Mouse (Mus musculus) cerebellum, adult 2 months (tissue): ENCODE results near the gene Nkain4. TPM values are rescaled to one million over a fixed set of nuclear protein-coding genes. Genes with fewer than 3 reads are reported as not detected.

Experiments
- DNase-seq, 2 experiments: peaks; one replicate each; pipeline ENCODE4 v3.0.0; 2021
- H3K27ac ChIP-seq: fragments of 200-500 bp; 2 replicates; pipeline ENCODE4 v1.5.1; 2012; ENCODE audit warnings: low read length, control low read depth, inconsistent platforms; ENCODE audit not compliant: insufficient read depth
- H3K27me3 ChIP-seq: fragments of 200-500 bp; 2 replicates; pipeline ENCODE4 v1.6.1; 2012; ENCODE audit warnings: inconsistent platforms, mild to moderate bottlenecking, low read length, moderate library complexity; ENCODE audit not compliant: control insufficient read depth, insufficient read depth
- H3K4me1 ChIP-seq: fragments of 200-500 bp; 2 replicates; pipeline ENCODE4 v1.6.1; 2011; ENCODE audit warnings: low read length; ENCODE audit not compliant: control insufficient read depth, insufficient read depth
- H3K4me3 ChIP-seq: fragments of 200-500 bp; replicated peaks from 2 replicates; pipeline ENCODE3; 2011; ENCODE audit warnings: mild to moderate bottlenecking, low read depth, low read length, control low read depth; ENCODE audit not compliant: insufficient read depth
- CTCF ChIP-seq: fragments of 200-500 bp; IDR thresholded peaks from 2 replicates; pipeline ENCODE4 v1.5.1; 2011; ENCODE audit warnings: low read depth, mild to moderate bottlenecking, control low read depth, low read length, moderate library complexity, borderline replicate concordance; ENCODE audit not compliant: insufficient read depth
- POLR2A ChIP-seq: fragments of 200-500 bp; IDR thresholded peaks from 2 replicates; pipeline ENCODE4 v1.6.1; 2011; ENCODE audit warnings: low read length, control low read depth, borderline replicate concordance; ENCODE audit not compliant: insufficient read depth
- WGBS: fragments of 180-500 bp; shearing (Covaris S2); methylation state at CpG from one replicate; pipeline ENCODE4 v1.1.7; 2018; 5-methylcytosine and 5-hydroxymethylcytosine counted together
- polyA plus RNA-seq: library from polyadenylated mRNA; depleted of rRNA; stranded (reverse); fragments of >200 nt; gene quantifications from 2 replicates; pipeline ENCODE4 v1.2.3, GENCODE M21; 2012

Nkain4 gene
- polyA plus RNA-seq, 1 experiment: 64.1 TPM

GRCm38 (mm10) chr2:180963956-180964355 lies 9.5 kb upstream of the Nkain4 start:
- Histone ChIP-seq H3K4me1 (peaks cover 11% of the 10 kb centered on the region), H3K4me3 (no peak overlapping the region), H3K27ac (no peak overlapping the region), H3K27me3 (no peaks in the 10 kb centered on the region)
- whole genome bisulfite sequencing: 3% methylated on average over 5 of the region's 5 CpGs
- DNase-seq: peak; percentile 78 to 86
- TF ChIP-seq POLR2A (no peak), CTCF (peak; percentile 94)

DNA sequence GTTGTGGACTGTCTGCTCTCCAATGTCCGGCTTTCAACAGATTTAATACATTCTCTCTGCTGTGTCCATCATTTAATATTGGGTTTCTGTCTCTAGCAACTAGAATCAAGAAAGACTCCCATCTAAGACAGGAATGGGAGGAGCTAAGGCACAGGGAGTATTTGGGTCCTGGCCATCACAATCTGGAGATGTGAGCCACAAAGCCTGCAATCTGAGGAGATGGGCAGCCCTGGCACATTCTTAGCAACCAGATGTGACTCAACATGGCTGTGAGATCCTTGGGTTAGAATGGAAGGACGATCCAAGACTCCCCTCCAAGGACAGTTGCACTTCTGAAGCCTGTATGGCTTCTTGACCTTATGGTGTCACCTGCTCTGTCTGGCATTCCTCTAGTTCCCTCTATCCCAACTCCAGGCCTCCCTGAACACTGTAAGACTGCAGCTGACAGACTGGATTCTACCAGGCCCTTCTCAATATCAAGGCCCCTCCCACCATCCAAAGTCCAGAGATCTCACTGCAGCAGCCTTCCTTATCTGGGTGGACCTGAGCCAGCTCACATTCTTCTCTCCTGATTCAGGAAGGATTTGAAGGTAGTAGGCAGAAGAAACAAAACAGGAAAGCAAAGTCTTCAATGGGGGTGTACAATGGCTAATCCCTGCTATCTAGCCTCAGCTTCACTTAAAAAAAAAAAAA lies 8.3 kb upstream of the Nkain4 start:
- DNase-seq: no peak
- no peak overlapping the region for H3K27ac ChIP-seq
- H3K27me3 ChIP-seq: no peaks in the 10 kb centered on the region
- 89% methylated on average over 2 of the region's 2 CpGs for WGBS
- peaks cover 11% of the 10 kb centered on the region for H3K4me1 ChIP-seq
- no peak overlapping the region for H3K4me3 ChIP-seq
- TF ChIP-seq POLR2A: no peak
- no peak for TF ChIP-seq CTCF

DNA sequence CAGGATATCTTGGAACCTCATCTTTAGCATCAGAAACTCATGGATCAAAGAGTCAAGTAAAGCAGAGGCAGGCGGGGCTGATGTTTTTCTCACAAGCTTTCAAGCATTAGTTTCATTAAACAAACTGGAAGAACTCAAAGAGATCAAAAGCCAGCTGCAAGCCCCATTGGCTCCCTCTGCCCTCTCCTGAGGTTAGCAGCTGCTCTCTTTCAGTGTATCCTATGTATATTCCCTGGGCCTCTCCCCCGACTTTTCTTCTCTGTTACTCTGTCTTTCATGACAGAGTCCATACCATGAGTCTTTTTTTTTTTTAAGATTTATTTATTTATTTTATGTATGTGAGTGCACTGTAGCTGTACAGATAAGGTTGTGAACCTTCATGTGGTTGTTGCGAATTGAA lies 5.7 kb upstream of the Nkain4 start:
- DNase-seq: no peak
- no peak for TF ChIP-seq POLR2A
- TF ChIP-seq CTCF: no peak
- WGBS: 85% methylated on average over 3 of the region's 3 CpGs

GRCm38 (mm10) chr2:180959605-180960004 lies 5.1 kb upstream of the Nkain4 start:
- H3K4me3 ChIP-seq: no peak overlapping the region
- peaks cover 2% of the 10 kb centered on the region; the same call in 1 of the 2 replicates for H3K4me1 ChIP-seq
- H3K27me3 ChIP-seq: no peaks in the 10 kb centered on the region
- TF ChIP-seq POLR2A: no peak
- TF ChIP-seq CTCF: no peak
- DNase-seq: no peak
- no peak overlapping the region for H3K27ac ChIP-seq
- WGBS: 81% methylated on average over 7 of the region's 7 CpGs

More for the DNA sequence above, 5.7 kb upstream of the Nkain4 start:
- peaks cover 2% of the 10 kb centered on the region for H3K4me1 ChIP-seq
- no peaks in the 10 kb centered on the region for H3K27me3 ChIP-seq
- H3K4me3 ChIP-seq: no peak overlapping the region
- no peak overlapping the region for H3K27ac ChIP-seq

DNA sequence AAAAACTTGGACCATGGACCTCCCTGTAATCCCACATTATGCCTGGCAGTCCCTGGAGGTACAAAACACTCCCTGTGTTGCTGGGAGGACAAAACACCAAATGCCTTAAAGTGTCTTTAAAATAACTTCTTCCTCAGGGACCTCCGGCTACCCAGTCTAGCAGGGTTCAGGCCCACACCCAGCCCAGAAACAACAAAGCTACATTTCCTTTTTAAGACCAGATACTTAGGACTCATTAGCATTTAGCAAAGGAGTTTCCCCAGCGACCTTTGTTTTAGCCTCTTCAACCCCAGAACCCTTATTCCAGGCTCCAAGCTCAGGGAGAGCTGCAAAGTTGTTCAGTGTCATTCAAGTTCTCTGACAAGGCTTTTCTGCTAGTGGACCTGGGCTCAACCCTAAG lies 861 bp downstream of the Nkain4 start:
- 57% methylated on average over 2 of the region's 2 CpGs for WGBS
- peak overlapping the region; percentile 88 for H3K4me3 ChIP-seq
- no peaks in the 10 kb centered on the region for H3K27me3 ChIP-seq
- DNase-seq: no peak
- no peaks in the 10 kb centered on the region for H3K4me1 ChIP-seq
- no peak for TF ChIP-seq CTCF
- TF ChIP-seq POLR2A: no peak
- H3K27ac ChIP-seq: peak overlapping the region; percentile 67; the same call in 1 of the 2 replicates

- Histone ChIP-seq H3K27ac (no peak overlapping the region), H3K27me3 (no peaks in the 10 kb centered on the region), H3K4me1 (no peaks in the 10 kb centered on the region), H3K4me3 (no peak overlapping the region)
- TF ChIP-seq POLR2A: no peak
- no peak for TF ChIP-seq CTCF
- 59% methylated on average over 9 of the region's 9 CpGs for WGBS
- peak in 1 of 2 experiments; percentile 35 for DNase-seq
These were observed 1.7 kb downstream of the Nkain4 start for GRCm38 (mm10) chr2:180952731-180953171.

- Histone ChIP-seq H3K27me3 (no peaks in the 10 kb centered on the region), H3K4me3 (no peak overlapping the region), H3K4me1 (no peaks in the 10 kb centered on the region), H3K27ac (no peak overlapping the region)
- WGBS: 44% methylated on average over 1 of the region's 1 CpGs
- no peak for DNase-seq
- no peak for TF ChIP-seq CTCF
These were observed 4.6 kb downstream of the Nkain4 start for GRCm38 (mm10) chr2:180949947-180950346.

- no peak for DNase-seq
- Histone ChIP-seq H3K27me3 (no peaks in the 10 kb centered on the region), H3K4me3 (no peak overlapping the region), H3K27ac (no peak overlapping the region), H3K4me1 (no peaks in the 10 kb centered on the region)
- TF ChIP-seq POLR2A (no peak), CTCF (no peak)
These were observed 12.6 kb downstream of the Nkain4 start for GRCm38 (mm10) chr2:180941869-180942268.

GRCm38 (mm10) chr2:180940187-180940586 lies 14.3 kb downstream of the Nkain4 start:
- H3K27me3 ChIP-seq: no peaks in the 10 kb centered on the region
- H3K27ac ChIP-seq: no peak overlapping the region
- no peak for DNase-seq
- TF ChIP-seq POLR2A (no peak), CTCF (no peak)
- H3K4me1 ChIP-seq: no peaks in the 10 kb centered on the region
- no peak overlapping the region for H3K4me3 ChIP-seq
